Mouse (Mus musculus): Measurements from ENCODE around the gene C130032M10Rik.

- no peak for TF ChIP-seq CTCF (IDR thresholded peaks at IDR 0.05)
- TF ChIP-seq EP300 (IDR thresholded peaks at IDR 0.05): no peak
These were observed 14.4 kb upstream of the C130032M10Rik start for GRCm38 (mm10) chr9:114501111-114501510.
